Comparison of ENCODE assay signal across 8 mouse cellular contexts in the genomic region with DNA sequence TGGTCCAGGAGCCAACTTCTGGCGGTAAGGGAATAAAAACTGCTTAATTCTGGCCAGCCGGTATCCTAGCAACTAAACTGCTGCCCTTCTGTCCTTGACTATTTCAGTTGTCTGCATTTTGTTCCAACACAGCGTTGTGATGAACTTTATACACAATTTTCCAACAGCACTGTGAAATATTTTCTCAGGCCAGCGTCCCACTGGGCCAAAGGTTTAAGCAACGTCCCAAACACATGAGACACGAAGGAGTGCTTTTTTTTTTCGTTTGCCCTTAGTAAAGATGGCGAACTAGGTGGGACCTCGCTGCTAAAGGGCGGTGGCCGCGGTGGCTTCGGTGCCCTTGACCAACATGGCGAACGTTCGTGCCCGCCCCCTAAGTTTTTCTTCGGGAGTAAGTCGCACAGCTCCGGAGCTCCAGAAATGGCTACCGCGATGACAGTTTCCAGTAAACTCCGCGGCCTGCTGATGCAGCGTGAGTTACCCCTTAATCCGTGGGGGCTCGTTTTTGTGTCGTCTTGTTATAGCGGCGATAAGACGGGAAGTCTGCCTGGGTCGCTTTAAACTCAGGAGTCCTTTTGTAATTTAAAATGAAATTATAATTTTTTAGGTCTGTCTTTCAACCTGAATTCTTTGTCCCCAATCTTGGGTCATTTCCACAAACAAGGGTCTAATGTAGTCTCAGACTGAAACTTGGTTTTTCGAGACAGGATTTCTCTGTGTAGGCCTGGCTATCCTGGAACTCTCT. TPM values are rescaled to one million over a fixed set of nuclear protein-coding genes. Genes with fewer than 3 reads are reported as not detected.
DNase-seq lines count a peak whose midpoint lies in the region; ATAC-seq lines count a peak whose summit lies in the region.

A gene (plus strand): TSS at position 277 of the 745 bp plus-strand sequence.

- H3K9me3 ChIP-seq in intestine, embryonic 14.5 days (ENCODE audit: control insufficient read depth, low read length), result no peaks in the 10 kb centered on the region

- no peaks in the 10 kb centered on the region for H3K27me3 ChIP-seq in intestine, embryonic 14.5 days (replicated peaks; ENCODE audit: control insufficient read depth, insufficient read depth, low read length)

- ATAC-seq in intestine, embryonic 14.5 days (replicated peaks; ENCODE audit: low FRiP score, low TSS enrichment, low read depth), result peak; percentile 72

- 2% methylated on average over 33 of the region's 33 CpGs for WGBS in intestine, embryonic 14.5 days

- H3K4me3 ChIP-seq in intestine, embryonic 14.5 days (ENCODE audit: low read depth, low read length), result peak within 1 kb of the TSS; percentile 57

- peak; percentile 87 to 90 for DNase-seq in adrenal gland, adult 18-20 months (ENCODE audit: low spot score in 2 of 2)
- peak; percentile 95 for DNase-seq in embryo, embryonic 11 days
- peak; percentile 91 for DNase-seq in gastrocnemius, postnatal 25 days
- peak; percentile 92 for DNase-seq in intestine, embryonic 14.5 days (ENCODE audit: low spot score)
- DNase-seq in left cerebral cortex, postnatal 14 days (ENCODE audit: low spot score in 2 of 2), result peak; percentile 92 to 95
- peak; percentile 94 for DNase-seq in mesoderm, embryonic 11.5 days (ENCODE audit: low read depth, low spot score)
- DNase-seq in right cerebral cortex, postnatal 36 days (ENCODE audit: low spot score in 2 of 2), result peak; percentile 79 to 82
- peak; percentile 91 for DNase-seq in yolk sac, embryonic 10.5 days (ENCODE audit: low spot score)

- H3K9ac ChIP-seq in intestine, embryonic 14.5 days (ENCODE audit: low read length), result peak within 1 kb of the TSS; percentile 74

- H3K4me2 ChIP-seq in intestine, embryonic 14.5 days (ENCODE audit: low read length), result peak within 1 kb of the TSS; percentile 71

- peaks cover 31% of the 10 kb centered on the region for H3K36me3 ChIP-seq in intestine, embryonic 14.5 days (ENCODE audit: control insufficient read depth, insufficient read depth, low read length)

- H3K27ac ChIP-seq in intestine, embryonic 14.5 days (ENCODE audit: low read depth), result peak within 1 kb of the TSS; percentile 83

- H3K4me1 ChIP-seq in intestine, embryonic 14.5 days (replicated peaks; ENCODE audit: control insufficient read depth, insufficient read depth, low read length), result peaks cover 14% of the 10 kb centered on the region; the same call in 1 of the 2 replicates

- intact Hi-C loops in left cerebral cortex, postnatal 14 days (cut with DNase I), result loop anchor here (5.0 kb wide), 1 partner anchor 42 kb away; no protein-coding TSS in a partner anchor

RNA-seq across cellular contexts. Expression of the gene that starts here (rescaled TPM):
- total RNA-seq in adrenal gland, adult 18-20 months (2021), result 100 to 1,000 TPM; 474 to 780 TPM
- total RNA-seq in gastrocnemius, postnatal 25 days (2021), result 100 to 1,000 TPM; 185 to 241 TPM
- 188 and 194 TPM in 2 replicates for polyA plus RNA-seq in intestine, embryonic 14.5 days (2014; fragmentation: Nextera tagmentation; extraction: Ambion mirVana)
- 10 to 100 TPM; 43.6 to 44.2 TPM for total RNA-seq in left cerebral cortex, postnatal 14 days (2021)

Comparison
In these comparisons a context has a peak if more than half of its experiments do, and no peak if none do; other contexts are left out.
1. Peak in every context shown above with its lines: DNase-seq, ATAC-seq, H3K4me3 ChIP-seq and H3K27ac ChIP-seq.
2. RNA of the gene that starts here (total RNA-seq): 474 to 780 TPM in adrenal gland, adult 18-20 months and 185 to 241 TPM in gastrocnemius, postnatal 25 days; 43.6 to 44.2 TPM in left cerebral cortex, postnatal 14 days; every median in the first group is over 4 times any median in the second.